Mouse (Mus musculus): ENCODE results near the gene Asxl1. TPM values are rescaled to one million over a fixed set of nuclear protein-coding genes. Genes with fewer than 3 reads are reported as not detected.

The Asxl1 gene
- polyA plus RNA-seq, 2 experiments: 19.4 to 28.5 TPM

GRCm38 (mm10) chr2:153445137-153446016, 99.7 kb downstream of the Asxl1 start:
- TF ChIP-seq POLR2A (IDR thresholded peaks at IDR 0.05; ENCODE audit: borderline replicate concordance, extremely low read depth, insufficient read depth, insufficient read length): peak; percentile 33; the same call in 1 of the 2 replicates

DNA sequence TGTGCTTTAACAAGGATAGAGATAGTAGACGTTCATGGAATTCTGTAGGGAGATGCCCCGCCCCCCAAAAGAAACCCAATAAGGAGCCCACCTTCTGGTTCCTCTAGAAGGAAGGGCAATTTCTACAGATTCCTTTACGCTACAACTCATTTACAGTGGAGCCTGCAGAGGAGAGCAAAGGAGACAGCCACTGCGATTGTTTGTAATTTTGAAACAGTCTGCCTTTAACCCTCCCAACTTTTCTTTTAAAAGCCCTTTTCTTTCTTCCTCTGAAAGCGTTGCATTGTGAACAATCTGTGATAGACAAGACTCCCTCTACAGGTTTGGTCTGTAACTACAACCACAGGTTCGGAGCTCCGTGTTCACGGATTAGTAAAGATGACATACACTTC, 100.4 kb downstream of the Asxl1 start:
- peaks cover 25% of the 10 kb centered on the region for H3K4me1 ChIP-seq (ENCODE audit: control insufficient read depth, insufficient read depth, low read length)
- 0% methylated on average over 8 of the region's 8 CpGs for WGBS

More at GRCm38 (mm10) chr2:153445137-153446016, 99.7 kb downstream of the Asxl1 start:
- Histone ChIP-seq H3K36me3 (ENCODE audit: control insufficient read depth, insufficient read depth, low read length) (no peaks in the 10 kb centered on the region), H3K27me3 (ENCODE audit: control insufficient read depth, insufficient read depth, low read length) (no peaks in the 10 kb centered on the region), H3K4me2 (replicated peaks; ENCODE audit: low read depth, low read length, severe bottlenecking) (peak overlapping the region; percentile 73), H3K9me3 (ENCODE audit: control insufficient read depth, low read length) (no peaks in the 10 kb centered on the region), H3K4me1 (ENCODE audit: control insufficient read depth, insufficient read depth, low read length) (peaks cover 32% of the 10 kb centered on the region), H3K27ac (replicated peaks; ENCODE audit: low read depth, low read length) (peak overlapping the region; percentile 90), H3K9ac (ENCODE audit: low read depth, low read length, severe bottlenecking) (peak overlapping the region; percentile 78), H3K4me3 (replicated peaks; ENCODE audit: low read length) (peak overlapping the region; percentile 88)
- DNase-seq (ENCODE audit: low spot score): peak; percentile 57
- peak; percentile 39 for ATAC-seq (ENCODE audit: low FRiP score, low read depth)
- WGBS: under 1% methylated on average over 59 of the region's 59 CpGs

GRCm38 (mm10) chr2:153446476-153446875, 100.8 kb downstream of the Asxl1 start:
- peak overlapping the region; percentile 88; the same call in 1 of the 2 replicates for H3K4me3 ChIP-seq (replicated peaks; ENCODE audit: low read length)
- no peak overlapping the region for H3K27ac ChIP-seq (replicated peaks; ENCODE audit: low read depth, low read length)
- 9% methylated on average over 4 of the region's 4 CpGs for WGBS
- ATAC-seq (ENCODE audit: low FRiP score, low read depth): no peak
- no peaks in the 10 kb centered on the region for H3K27me3 ChIP-seq (ENCODE audit: control insufficient read depth, insufficient read depth, low read length)
- DNase-seq (ENCODE audit: low spot score): no peak
- no peaks in the 10 kb centered on the region for H3K36me3 ChIP-seq (ENCODE audit: control insufficient read depth, insufficient read depth, low read length)
- H3K9ac ChIP-seq (ENCODE audit: low read depth, low read length, severe bottlenecking): no peak overlapping the region
- TF ChIP-seq POLR2A (IDR thresholded peaks at IDR 0.05; ENCODE audit: borderline replicate concordance, extremely low read depth, insufficient read depth, insufficient read length): no peak
- no peaks in the 10 kb centered on the region for H3K9me3 ChIP-seq (ENCODE audit: control insufficient read depth, low read length)
- peaks cover 21% of the 10 kb centered on the region for H3K4me1 ChIP-seq (ENCODE audit: control insufficient read depth, insufficient read depth, low read length)
- H3K4me2 ChIP-seq (replicated peaks; ENCODE audit: low read depth, low read length, severe bottlenecking): peak overlapping the region; percentile 73

More for the DNA sequence above, 100.4 kb downstream of the Asxl1 start:
- no peak for TF ChIP-seq POLR2A (IDR thresholded peaks at IDR 0.05; ENCODE audit: borderline replicate concordance, extremely low read depth, insufficient read depth, insufficient read length)
- Histone ChIP-seq H3K9ac (ENCODE audit: low read depth, low read length, severe bottlenecking) (peak overlapping the region; percentile 78), H3K27ac (replicated peaks; ENCODE audit: low read depth, low read length) (peak overlapping the region; percentile 90), H3K36me3 (ENCODE audit: control insufficient read depth, insufficient read depth, low read length) (no peaks in the 10 kb centered on the region), H3K27me3 (ENCODE audit: control insufficient read depth, insufficient read depth, low read length) (no peaks in the 10 kb centered on the region), H3K4me3 (replicated peaks; ENCODE audit: low read length) (peak overlapping the region; percentile 88), H3K9me3 (ENCODE audit: control insufficient read depth, low read length) (no peaks in the 10 kb centered on the region), H3K4me2 (replicated peaks; ENCODE audit: low read depth, low read length, severe bottlenecking) (peak overlapping the region; percentile 73)
- DNase-seq (ENCODE audit: low spot score) (peak; percentile 84), ATAC-seq (ENCODE audit: low FRiP score, low read depth) (no peak)

DNA sequence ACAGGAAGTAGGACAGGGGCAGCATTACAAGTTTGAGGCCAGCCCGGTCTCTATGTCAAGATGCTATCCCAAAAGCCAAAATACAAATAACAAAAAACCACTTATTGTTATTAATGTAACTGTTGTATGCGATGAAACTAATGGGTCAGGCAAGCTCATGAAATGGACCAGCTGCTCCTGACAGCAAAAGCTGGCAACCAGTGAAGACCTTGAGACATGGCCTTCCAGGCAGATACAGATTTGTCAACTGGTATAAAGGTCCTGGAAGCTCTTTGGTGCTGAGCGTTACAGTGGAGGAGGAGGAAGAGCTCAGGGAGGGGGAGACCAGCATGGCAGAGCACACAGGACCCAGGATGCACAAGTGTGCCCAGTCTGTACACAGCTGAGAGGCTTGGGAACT, 102.1 kb downstream of the Asxl1 start:
- DNase-seq (ENCODE audit: low spot score): no peak

GRCm38 (mm10) chr2:153448519-153448918, 102.9 kb downstream of the Asxl1 start:
- Histone ChIP-seq H3K36me3 (ENCODE audit: control insufficient read depth, insufficient read depth, low read length) (no peaks in the 10 kb centered on the region), H3K27me3 (ENCODE audit: control insufficient read depth, insufficient read depth, low read length) (no peaks in the 10 kb centered on the region), H3K4me3 (replicated peaks; ENCODE audit: low read length) (no peak overlapping the region), H3K27ac (replicated peaks; ENCODE audit: low read depth, low read length) (no peak overlapping the region), H3K9ac (ENCODE audit: low read depth, low read length, severe bottlenecking) (no peak overlapping the region), H3K4me2 (replicated peaks; ENCODE audit: low read depth, low read length, severe bottlenecking) (no peak overlapping the region), H3K4me1 (ENCODE audit: control insufficient read depth, insufficient read depth, low read length) (peaks cover 3% of the 10 kb centered on the region; the same call in 1 of the 2 replicates), H3K9me3 (ENCODE audit: control insufficient read depth, low read length) (no peaks in the 10 kb centered on the region)
- TF ChIP-seq POLR2A (IDR thresholded peaks at IDR 0.05; ENCODE audit: borderline replicate concordance, extremely low read depth, insufficient read depth, insufficient read length): no peak
- ATAC-seq (ENCODE audit: low FRiP score, low read depth): no peak
- no peak for DNase-seq (ENCODE audit: low spot score)
- WGBS: 76% methylated on average over 6 of the region's 6 CpGs

More for the DNA sequence above, 102.1 kb downstream of the Asxl1 start:
- Histone ChIP-seq H3K27ac (replicated peaks; ENCODE audit: low read depth, low read length) (no peak overlapping the region), H3K4me1 (ENCODE audit: control insufficient read depth, insufficient read depth, low read length) (peaks cover 8% of the 10 kb centered on the region), H3K4me2 (replicated peaks; ENCODE audit: low read depth, low read length, severe bottlenecking) (no peak overlapping the region), H3K4me3 (replicated peaks; ENCODE audit: low read length) (no peak overlapping the region), H3K27me3 (ENCODE audit: control insufficient read depth, insufficient read depth, low read length) (no peaks in the 10 kb centered on the region), H3K9me3 (ENCODE audit: control insufficient read depth, low read length) (no peaks in the 10 kb centered on the region), H3K36me3 (ENCODE audit: control insufficient read depth, insufficient read depth, low read length) (no peaks in the 10 kb centered on the region), H3K9ac (ENCODE audit: low read depth, low read length, severe bottlenecking) (no peak overlapping the region)
- TF ChIP-seq POLR2A (IDR thresholded peaks at IDR 0.05; ENCODE audit: borderline replicate concordance, extremely low read depth, insufficient read depth, insufficient read length): no peak
- no peak for ATAC-seq (ENCODE audit: low FRiP score, low read depth)
- WGBS: 86% methylated on average over 3 of the region's 3 CpGs

Other genes with a start within 250 kb of the Asxl1 start
- gene Hck, start 237.4 kb upstream of the Asxl1 start, polyA plus RNA-seq (2012; rRNA removed): 8.4 and 11.4 TPM in 2 replicates
- gene Hck, start 237.4 kb upstream of the Asxl1 start, polyA plus RNA-seq (2014; fragmentation: Nextera tagmentation; extraction: Ambion mirVana): 9.0 and 11.1 TPM in 2 replicates
- gene Tm9sf4, start 184.5 kb upstream of the Asxl1 start, polyA plus RNA-seq (2012; rRNA removed): 73.4 and 84.8 TPM in 2 replicates
- gene Tm9sf4, start 184.5 kb upstream of the Asxl1 start, polyA plus RNA-seq (2014; fragmentation: Nextera tagmentation; extraction: Ambion mirVana): 97.7 and 100 TPM in 2 replicates
- 13.3 and 16.3 TPM in 2 replicates for gene Tspyl3, start 120.4 kb upstream of the Asxl1 start, polyA plus RNA-seq (2012; rRNA removed)
- 12.8 and 13.1 TPM in 2 replicates for gene Tspyl3, start 120.4 kb upstream of the Asxl1 start, polyA plus RNA-seq (2014; fragmentation: Nextera tagmentation; extraction: Ambion mirVana)
- 17.8 and 20.3 TPM in 2 replicates for gene Plagl2, start 104.4 kb upstream of the Asxl1 start, polyA plus RNA-seq (2012; rRNA removed)
- 20.2 and 20.8 TPM in 2 replicates for gene Plagl2, start 104.4 kb upstream of the Asxl1 start, polyA plus RNA-seq (2014; fragmentation: Nextera tagmentation; extraction: Ambion mirVana)
- 41.7 and 50.3 TPM in 2 replicates for gene Pofut1, start 104.3 kb upstream of the Asxl1 start, polyA plus RNA-seq (2012; rRNA removed)
- gene Pofut1, start 104.3 kb upstream of the Asxl1 start, polyA plus RNA-seq (2014; fragmentation: Nextera tagmentation; extraction: Ambion mirVana): 12.1 and 12.4 TPM in 2 replicates
- gene Kif3b, start 54.4 kb upstream of the Asxl1 start, polyA plus RNA-seq (2012; rRNA removed): 10.6 and 11.5 TPM in 2 replicates
- 4.7 and 6.2 TPM in 2 replicates for gene Kif3b, start 54.4 kb upstream of the Asxl1 start, polyA plus RNA-seq (2014; fragmentation: Nextera tagmentation; extraction: Ambion mirVana)
- not detected in 2 replicates for gene 4930404H24Rik, start 147.0 kb downstream of the Asxl1 start, polyA plus RNA-seq (2012; rRNA removed)
- gene 4930404H24Rik, start 147.0 kb downstream of the Asxl1 start, polyA plus RNA-seq (2014; fragmentation: Nextera tagmentation; extraction: Ambion mirVana): not detected in 2 replicates
- gene Nol4l, start 184.1 kb downstream of the Asxl1 start, polyA plus RNA-seq (2012; rRNA removed): 19.5 and 24.5 TPM in 2 replicates
- 10.1 and 11.9 TPM in 2 replicates for gene Nol4l, start 184.1 kb downstream of the Asxl1 start, polyA plus RNA-seq (2014; fragmentation: Nextera tagmentation; extraction: Ambion mirVana)